Mouse (Mus musculus) layer of hippocampus, postnatal 25 days (tissue): Measurements from ENCODE around the gene Aldh18a1. TPM values are rescaled to one million over a fixed set of nuclear protein-coding genes. Genes with fewer than 3 reads are reported as not detected.

Experiments used
- DNase-seq, 2 experiments: peaks; one replicate each; pipeline ENCODE4 v3.0.0; 2022; ENCODE audit warnings: mixed read lengths in 2 of 2, low spot score in 1 of 2; ENCODE audit errors: extremely low spot score in 1 of 2
- total RNA-seq, 2 experiments: library from RNA; stranded (reverse); gene quantifications; 2 replicates each; pipeline ENCODE4 v1.2.3; 2021

The Aldh18a1 gene
- total RNA-seq, 2 experiments from 2014 or later, result 22.0 to 30.3 TPM

- no peak for DNase-seq
Measured at GRCm38 (mm10) chr19:40532525-40532924, 55.7 kb downstream of the Aldh18a1 start.

GRCm38 (mm10) chr19:40530323-40530722, 57.9 kb downstream of the Aldh18a1 start:
- no peak for DNase-seq

- no peak for DNase-seq
Measured at GRCm38 (mm10) chr19:40528254-40528653, 60.0 kb downstream of the Aldh18a1 start.

GRCm38 (mm10) chr19:40526367-40527014, 61.8 kb downstream of the Aldh18a1 start:
- no peak for DNase-seq

GRCm38 (mm10) chr19:40523431-40524005, 64.7 kb downstream of the Aldh18a1 start:
- DNase-seq, result no peak

GRCm38 (mm10) chr19:40520403-40520802, 67.9 kb downstream of the Aldh18a1 start:
- DNase-seq, result no peak

GRCm38 (mm10) chr19:40518706-40519105, 69.6 kb downstream of the Aldh18a1 start:
- DNase-seq, result no peak

GRCm38 (mm10) chr19:40515596-40515995, 72.7 kb downstream of the Aldh18a1 start:
- DNase-seq, result no peak

GRCm38 (mm10) chr19:40514376-40514775, 73.9 kb downstream of the Aldh18a1 start:
- DNase-seq, result no peak

- DNase-seq, result peak; percentile 84 to 92
Measured at GRCm38 (mm10) chr19:40513632-40514078, 74.6 kb downstream of the Aldh18a1 start, which contains the start of gene Sorbs1. TSS of gene Sorbs1 (minus strand) at chr19:40513779.

- no peak for DNase-seq
Measured at GRCm38 (mm10) chr19:40512500-40513421, 75.5 kb downstream of the Aldh18a1 start.

GRCm38 (mm10) chr19:40511679-40512309, 76.5 kb downstream of the Aldh18a1 start:
- no peak for DNase-seq

GRCm38 (mm10) chr19:40511100-40511439, 77.2 kb downstream of the Aldh18a1 start:
- no peak for DNase-seq

- peak in 1 of 2 experiments; percentile 32 for DNase-seq
Measured at GRCm38 (mm10) chr19:40510387-40511099, 77.7 kb downstream of the Aldh18a1 start.

- DNase-seq, result no peak
Measured at GRCm38 (mm10) chr19:40509274-40509673, 79.0 kb downstream of the Aldh18a1 start.

- no peak for DNase-seq
Measured at GRCm38 (mm10) chr19:40508851-40509250, 79.4 kb downstream of the Aldh18a1 start.

- no peak for DNase-seq
Measured at GRCm38 (mm10) chr19:40506965-40507364, 81.3 kb downstream of the Aldh18a1 start.

- DNase-seq, result no peak
Measured at GRCm38 (mm10) chr19:40504336-40504735, 83.9 kb downstream of the Aldh18a1 start.
